Mouse (Mus musculus) ovary, postnatal 14 days (tissue): ENCODE measurements around the gene Dcaf8.

ENCODE experiments used
- DNase-seq: peaks from one replicate; pipeline ENCODE4 v3.0.0; 2022; ENCODE audit warnings: low spot score

Gene Dcaf8

DNA sequence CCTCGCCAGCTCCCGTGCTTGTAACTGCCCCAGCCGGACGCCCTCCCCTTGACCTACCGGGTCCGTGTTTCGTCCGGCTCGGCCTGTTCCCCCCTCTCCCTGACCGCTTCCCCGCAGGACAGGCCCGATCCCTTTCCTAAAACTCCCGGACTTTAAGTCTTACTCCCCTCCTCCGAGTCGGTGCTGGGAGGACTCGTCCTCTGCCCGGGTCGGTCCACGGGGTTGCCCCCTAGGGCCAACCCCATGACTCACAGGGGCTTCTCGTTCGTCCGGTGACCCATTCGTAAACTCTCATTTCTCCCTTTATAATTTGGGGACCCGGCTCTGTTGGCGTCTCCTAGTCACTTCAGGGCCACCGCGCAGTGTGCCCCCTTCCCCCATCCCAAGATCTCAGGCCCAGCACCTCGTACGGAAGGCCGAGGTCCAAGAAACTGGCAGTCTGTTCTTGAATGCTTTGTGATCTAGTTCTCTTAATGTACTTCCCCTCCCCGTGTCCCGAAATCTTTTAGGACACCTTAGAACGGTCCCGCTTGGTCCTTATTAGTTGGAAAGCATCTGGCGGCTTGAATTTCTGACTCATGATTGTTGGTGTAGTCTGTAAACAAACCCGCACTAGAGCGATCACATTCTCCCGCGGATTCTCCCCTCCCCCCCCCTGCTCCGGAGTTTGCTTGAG is 533 bp downstream of the Dcaf8 start:
- no peak for DNase-seq

DNA sequence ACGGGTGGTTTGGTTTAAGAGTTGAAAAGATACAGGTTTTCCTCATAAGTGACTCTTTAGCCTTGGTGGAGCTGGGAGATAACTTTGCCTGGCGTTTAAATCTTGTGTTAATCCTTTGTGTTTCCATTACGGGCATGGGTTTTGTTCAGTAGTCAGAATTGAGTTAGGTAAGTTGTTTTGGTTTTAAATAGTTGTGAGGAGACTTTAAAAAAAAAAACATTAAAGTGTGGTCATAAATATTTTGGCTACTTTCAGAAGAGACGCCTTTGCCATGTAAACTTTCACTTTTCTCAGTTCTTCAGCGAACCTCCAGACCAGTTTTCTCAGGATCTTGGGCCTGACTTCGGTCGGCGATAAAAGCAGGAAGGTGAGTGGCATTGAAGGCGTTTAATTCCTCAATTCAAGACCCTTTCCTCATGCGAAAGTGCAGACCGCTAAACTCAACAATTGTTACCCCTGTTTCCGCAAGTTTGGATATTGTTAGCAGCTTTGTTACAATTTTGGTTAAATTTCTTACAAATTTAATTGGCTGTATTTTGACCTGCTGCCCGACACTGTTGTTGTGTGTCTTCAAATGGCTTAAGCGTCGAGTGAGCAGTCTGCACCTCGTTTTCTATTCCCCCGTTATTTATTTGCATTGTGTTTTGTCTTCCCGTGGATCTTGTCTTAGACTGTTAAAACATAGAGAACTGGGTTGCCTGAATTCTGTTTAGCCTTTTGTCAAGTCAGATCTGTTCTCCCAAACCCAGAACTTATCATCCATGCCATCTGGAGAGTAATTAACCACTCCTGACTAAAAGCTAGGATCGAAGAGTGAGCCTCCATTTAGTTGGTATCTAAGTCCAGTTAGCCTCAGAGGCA is 1.3 kb downstream of the Dcaf8 start:
- DNase-seq, result no peak

GRCm38 (mm10) chr1:172154536-172154935 is 6.7 kb downstream of the Dcaf8 start:
- no peak for DNase-seq

- no peak for DNase-seq
These were observed 7.6 kb downstream of the Dcaf8 start for GRCm38 (mm10) chr1:172155518-172155917.

- DNase-seq, result no peak
These were observed 12.1 kb downstream of the Dcaf8 start for GRCm38 (mm10) chr1:172159970-172160369.

GRCm38 (mm10) chr1:172160508-172160907 is 12.6 kb downstream of the Dcaf8 start:
- DNase-seq, result no peak

GRCm38 (mm10) chr1:172162009-172162408 is 14.1 kb downstream of the Dcaf8 start:
- DNase-seq, result no peak

- no peak for DNase-seq
These were observed 15.1 kb downstream of the Dcaf8 start for GRCm38 (mm10) chr1:172162959-172163358.

DNA sequence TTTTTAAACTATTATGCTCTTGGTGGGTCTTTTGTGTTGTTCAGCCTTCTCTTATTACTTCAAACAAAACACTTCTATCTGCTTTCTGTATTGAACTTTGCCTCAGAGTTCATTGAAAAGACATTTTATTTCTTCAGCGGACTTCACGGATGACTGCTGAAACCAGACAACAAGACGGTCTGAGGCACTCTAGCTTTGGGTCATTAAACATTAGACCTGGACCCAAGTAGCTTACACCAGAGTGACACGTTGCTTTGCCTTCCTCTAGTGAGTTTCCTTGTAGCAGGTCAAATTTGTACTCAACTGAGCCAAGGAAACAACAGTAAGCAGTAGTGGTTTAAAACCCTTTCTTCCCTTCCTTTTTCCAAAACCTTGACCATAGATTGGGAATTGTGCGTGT is 20.0 kb downstream of the Dcaf8 start:
- DNase-seq, result no peak

- no peak for DNase-seq
These were observed 21.9 kb downstream of the Dcaf8 start for GRCm38 (mm10) chr1:172169809-172170208.

DNA sequence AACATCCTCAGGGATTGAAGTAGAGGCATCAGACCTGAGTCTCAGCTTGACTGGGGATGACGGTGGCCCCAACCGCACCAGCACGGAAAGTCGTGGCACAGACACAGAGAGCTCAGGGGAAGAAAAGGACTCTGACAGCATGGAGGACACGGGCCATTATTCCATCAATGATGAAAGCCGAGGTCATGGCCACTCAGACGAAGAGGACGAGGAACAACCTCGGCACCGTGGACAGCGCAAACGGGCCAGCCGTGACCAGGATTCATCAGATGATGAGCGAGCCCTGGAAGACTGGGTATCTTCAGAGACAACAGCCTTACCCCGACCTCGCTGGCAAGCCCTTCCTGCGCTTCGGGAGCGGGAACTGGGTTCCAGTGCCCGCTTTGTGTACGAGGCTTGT is 24.5 kb downstream of the Dcaf8 start:
- DNase-seq, result no peak

- no peak for DNase-seq
These were observed 25.3 kb downstream of the Dcaf8 start for GRCm38 (mm10) chr1:172173181-172173580.

GRCm38 (mm10) chr1:172177791-172178190 is 29.9 kb downstream of the Dcaf8 start:
- no peak for DNase-seq

- DNase-seq, result no peak
These were observed 31.2 kb downstream of the Dcaf8 start for GRCm38 (mm10) chr1:172179102-172179501.

GRCm38 (mm10) chr1:172180881-172181280 is 33.0 kb downstream of the Dcaf8 start:
- DNase-seq, result no peak

DNA sequence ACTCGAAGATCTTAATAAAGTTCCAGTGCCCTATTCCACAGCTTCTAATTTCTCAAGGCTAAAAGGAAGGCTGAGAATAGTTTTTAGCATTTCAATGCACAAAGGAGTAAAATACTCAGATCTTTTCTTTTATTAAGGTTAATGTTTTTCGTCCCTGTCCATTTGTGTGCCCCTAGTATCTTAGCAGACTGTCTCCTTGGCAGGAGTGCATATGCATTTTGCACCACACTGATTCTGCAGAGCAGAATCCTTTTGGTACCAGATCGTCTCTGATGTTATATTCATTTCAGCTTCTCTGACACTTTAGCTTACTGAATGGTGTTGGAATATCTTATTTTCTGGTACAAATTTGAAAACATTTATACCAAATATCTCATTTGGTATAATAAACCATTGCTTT is 33.9 kb downstream of the Dcaf8 start:
- no peak for DNase-seq

GRCm38 (mm10) chr1:172183056-172183455 is 35.2 kb downstream of the Dcaf8 start:
- no peak for DNase-seq

DNA sequence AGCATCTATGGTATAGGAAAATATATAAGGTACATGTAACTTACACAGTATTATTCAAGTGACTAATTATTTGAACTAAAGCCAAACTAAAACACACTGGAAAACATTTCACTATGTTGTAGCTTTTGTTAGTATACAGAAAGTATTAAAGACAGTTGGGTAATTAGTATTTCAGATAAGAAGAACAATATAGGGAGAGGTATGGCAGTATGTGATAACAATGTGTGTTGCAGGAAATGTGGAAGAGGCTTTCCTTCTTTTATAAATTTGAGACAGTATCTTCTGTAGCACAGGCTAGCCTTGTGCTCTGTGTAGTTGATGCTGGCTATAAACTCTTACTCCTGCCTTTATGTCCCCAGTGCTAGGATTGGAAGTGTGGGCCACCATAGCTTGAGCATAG is 36.0 kb downstream of the Dcaf8 start:
- no peak for DNase-seq

- DNase-seq, result no peak
These were observed 38.8 kb downstream of the Dcaf8 start for GRCm38 (mm10) chr1:172186401-172187289.

GRCm38 (mm10) chr1:172188891-172189290 is 41.0 kb downstream of the Dcaf8 start:
- no peak for DNase-seq

- DNase-seq, result no peak
These were observed 43.7 kb downstream of the Dcaf8 start for GRCm38 (mm10) chr1:172191578-172191977.

DNA sequence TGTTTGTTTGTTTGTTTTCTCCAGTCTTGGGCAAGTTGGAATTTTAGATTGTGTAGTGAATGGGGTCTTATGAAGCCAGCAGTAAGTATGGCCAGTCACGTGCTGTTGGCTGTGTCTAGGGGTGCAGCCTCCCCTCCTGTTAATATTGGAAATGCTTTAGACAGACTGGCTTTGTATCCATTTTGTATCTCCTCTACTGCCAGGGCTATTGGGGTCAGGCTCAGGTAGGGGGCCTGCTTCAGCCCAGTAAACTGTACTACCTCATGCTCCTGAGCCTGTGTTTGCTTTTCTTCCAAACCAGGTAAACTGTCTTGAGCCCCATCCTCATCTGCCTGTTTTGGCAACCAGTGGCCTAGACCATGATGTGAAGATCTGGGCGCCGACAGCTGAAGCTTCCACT is 44.3 kb downstream of the Dcaf8 start:
- no peak for DNase-seq

GRCm38 (mm10) chr1:172194435-172194834 is 46.6 kb downstream of the Dcaf8 start:
- DNase-seq, result no peak
